Mouse (Mus musculus) heart, embryonic 13.5 days (tissue): ENCODE measurements around the gene Ulk4. TPM values are rescaled to one million over a fixed set of nuclear protein-coding genes. Genes with fewer than 3 reads are reported as not detected.

Experiments used
- ATAC-seq: fragments of 200-750 bp; cut with Nextera tagmentation; 2 replicates; pipeline ENCODE4 v1.8.0; 2017; ENCODE audit warnings: moderate TSS enrichment; ENCODE audit not compliant: insufficient number of reproducible peaks, low FRiP score, low TSS enrichment; ENCODE audit errors: extremely low read depth
- H3K27ac ChIP-seq: fragments of 300-500 bp; sonication (generic); replicated peaks from 2 replicates; pipeline ENCODE4 v1.5.1; 2015; ENCODE audit warnings: moderate library complexity, mild to moderate bottlenecking, inconsistent platforms
- H3K27me3 ChIP-seq: fragments of 300-500 bp; sonication (generic); replicated peaks from 2 replicates; pipeline ENCODE4 v1.6.1; 2015; ENCODE audit warnings: mild to moderate bottlenecking, inconsistent platforms
- H3K36me3 ChIP-seq: fragments of 300-500 bp; sonication (generic); 2 replicates; pipeline ENCODE4 v1.6.1; 2015; ENCODE audit warnings: mild to moderate bottlenecking, inconsistent platforms
- H3K4me1 ChIP-seq: fragments of 300-500 bp; sonication (generic); 2 replicates; pipeline ENCODE4 v1.6.1; 2015; ENCODE audit warnings: inconsistent platforms
- H3K4me2 ChIP-seq: fragments of 300-500 bp; sonication (generic); 2 replicates; pipeline ENCODE4 v1.6.1; 2015; ENCODE audit warnings: inconsistent platforms, mild to moderate bottlenecking, moderate library complexity
- H3K4me3 ChIP-seq: fragments of 300-500 bp; sonication (generic); 2 replicates; pipeline ENCODE4 v1.5.1; 2015; ENCODE audit warnings: moderate library complexity, mild to moderate bottlenecking, inconsistent platforms
- H3K9ac ChIP-seq: fragments of 300-500 bp; sonication (generic); 2 replicates; pipeline ENCODE4 v1.6.1; 2015; ENCODE audit warnings: inconsistent platforms, mild to moderate bottlenecking, moderate library complexity
- H3K9me3 ChIP-seq: fragments of 300-500 bp; sonication (generic); 2 replicates; pipeline ENCODE4 v1.6.1; 2016; ENCODE audit warnings: inconsistent platforms
- WGBS: fragments of 180-500 bp; shearing (Covaris S2); methylation state at CpG from one replicate; pipeline ENCODE4 v1.1.7; 2015; ENCODE audit warnings: mixed read lengths; 5-methylcytosine and 5-hydroxymethylcytosine counted together
- polyA plus RNA-seq: library from polyadenylated mRNA; unstranded; fragments of >200 nt; fragmentation: Nextera tagmentation; extraction: Ambion mirVana; gene quantifications from 2 replicates; pipeline ENCODE4 v1.2.1, GENCODE M21; 2015

Gene Ulk4
- polyA plus RNA-seq, 1 experiment from 2014 or later, result 95.9 TPM

DNA sequence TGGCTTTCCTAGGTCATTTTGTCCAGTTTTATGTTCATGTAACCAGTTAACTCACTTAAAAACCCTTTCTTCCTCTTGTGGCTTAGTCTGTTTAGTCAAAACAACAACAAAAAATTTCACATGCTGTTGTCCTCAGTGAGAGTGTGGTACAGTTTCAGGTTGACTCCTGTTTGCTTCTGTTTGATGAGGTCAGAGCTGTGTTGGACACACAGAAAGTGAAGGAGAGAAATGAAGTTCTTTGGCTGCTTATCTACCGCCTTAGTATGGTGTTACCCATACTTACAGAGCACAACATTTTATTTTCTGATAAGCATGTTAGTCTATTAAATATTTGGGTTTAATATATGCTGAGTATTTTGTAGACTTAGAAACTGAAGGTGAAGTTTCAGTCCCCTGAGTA lies 333.2 kb downstream of the Ulk4 start:
- Histone ChIP-seq H3K27me3 (no peaks in the 10 kb centered on the region), H3K4me3 (no peak overlapping the region), H3K9me3 (no peaks in the 10 kb centered on the region), H3K27ac (no peak overlapping the region), H3K9ac (no peak overlapping the region), H3K4me2 (no peak overlapping the region), H3K4me1 (peaks cover 95% of the 10 kb centered on the region), H3K36me3 (peaks cover 40% of the 10 kb centered on the region)
- WGBS, result 81% methylated on average over 1 of the region's 1 CpGs
- ATAC-seq, result no peak

DNA sequence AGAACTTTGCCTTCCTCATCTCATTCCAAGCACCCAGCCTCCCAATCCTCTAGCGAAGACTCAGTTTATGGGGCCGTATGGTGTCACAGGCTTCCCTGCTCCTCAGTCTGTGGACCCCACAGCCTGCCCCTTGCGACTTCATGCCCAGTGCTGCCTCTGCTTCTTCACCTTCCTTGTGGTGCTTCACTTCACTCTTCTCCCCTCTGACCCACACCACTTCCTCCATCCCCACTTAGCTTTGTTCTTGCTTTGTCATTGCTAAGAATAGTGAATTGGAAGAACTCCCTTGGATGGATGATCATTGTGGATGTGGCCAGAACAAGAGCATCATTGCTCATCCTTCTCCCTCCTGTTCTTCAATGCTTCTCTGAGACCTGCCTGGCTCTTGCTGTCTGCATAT lies 336.1 kb downstream of the Ulk4 start:
- Histone ChIP-seq H3K4me3 (no peak overlapping the region), H3K4me2 (no peak overlapping the region), H3K36me3 (peaks cover 50% of the 10 kb centered on the region), H3K4me1 (peaks cover 99% of the 10 kb centered on the region), H3K27ac (no peak overlapping the region), H3K9ac (no peak overlapping the region), H3K27me3 (no peaks in the 10 kb centered on the region), H3K9me3 (no peaks in the 10 kb centered on the region)
- ATAC-seq, result no peak
- WGBS, result 90% methylated on average over 3 of the region's 3 CpGs

DNA sequence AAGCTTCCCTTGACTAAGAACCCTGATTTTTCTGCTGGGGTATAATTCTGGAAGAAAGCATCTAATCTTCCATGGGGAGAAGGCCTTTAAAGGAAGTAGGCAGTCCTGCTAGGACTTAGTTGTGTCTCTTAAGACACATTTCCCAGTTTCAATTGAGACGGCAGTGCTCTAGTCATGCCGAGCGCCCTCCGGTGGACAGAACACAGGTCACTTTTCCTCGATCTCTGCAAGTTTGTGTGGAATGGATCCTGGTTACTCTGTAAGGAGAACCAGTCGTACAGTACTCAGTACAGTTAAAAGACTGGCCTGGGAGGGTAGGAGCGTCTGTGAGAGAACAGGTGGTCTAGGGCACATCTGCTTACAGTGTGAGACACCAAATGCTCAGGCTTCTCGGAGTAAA lies 340.6 kb downstream of the Ulk4 start:
- H3K4me2 ChIP-seq, result peak overlapping the region; percentile 98
- H3K36me3 ChIP-seq, result peaks cover 27% of the 10 kb centered on the region
- peaks cover 69% of the 10 kb centered on the region for H3K4me1 ChIP-seq
- H3K9ac ChIP-seq, result peak overlapping the region; percentile 99
- no peaks in the 10 kb centered on the region for H3K9me3 ChIP-seq
- WGBS, result 23% methylated on average over 8 of the region's 8 CpGs
- no peak for ATAC-seq
- H3K27me3 ChIP-seq, result no peaks in the 10 kb centered on the region
- no peak overlapping the region; the same call in 1 of the 2 replicates for H3K27ac ChIP-seq
- H3K4me3 ChIP-seq, result peak overlapping the region; percentile 98

DNA sequence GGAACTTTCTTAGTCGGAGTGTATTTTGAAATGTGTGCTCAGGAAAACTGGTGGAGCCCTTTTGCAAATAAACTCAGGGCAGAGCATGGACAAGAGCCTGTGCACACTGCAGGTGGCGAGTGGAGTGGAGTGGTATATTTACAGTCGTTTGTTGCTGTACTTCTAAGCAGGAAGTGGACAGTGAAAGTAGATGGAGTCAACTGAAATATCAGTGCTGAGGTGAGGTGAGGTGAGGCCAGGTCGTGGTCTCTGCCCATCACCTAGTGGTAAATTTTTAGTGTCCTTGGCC lies 341.4 kb downstream of the Ulk4 start:
- ATAC-seq, result no peak
- H3K9ac ChIP-seq, result peak overlapping the region; percentile 99
- WGBS, result 10% methylated on average over 4 of the region's 4 CpGs
- H3K27ac ChIP-seq, result peak overlapping the region; percentile 95
- no peaks in the 10 kb centered on the region for H3K27me3 ChIP-seq
- no peaks in the 10 kb centered on the region for H3K9me3 ChIP-seq
- peak overlapping the region; percentile 98 for H3K4me3 ChIP-seq
- H3K4me2 ChIP-seq, result peak overlapping the region; percentile 98
- peaks cover 20% of the 10 kb centered on the region for H3K36me3 ChIP-seq
- H3K4me1 ChIP-seq, result peaks cover 62% of the 10 kb centered on the region

DNA sequence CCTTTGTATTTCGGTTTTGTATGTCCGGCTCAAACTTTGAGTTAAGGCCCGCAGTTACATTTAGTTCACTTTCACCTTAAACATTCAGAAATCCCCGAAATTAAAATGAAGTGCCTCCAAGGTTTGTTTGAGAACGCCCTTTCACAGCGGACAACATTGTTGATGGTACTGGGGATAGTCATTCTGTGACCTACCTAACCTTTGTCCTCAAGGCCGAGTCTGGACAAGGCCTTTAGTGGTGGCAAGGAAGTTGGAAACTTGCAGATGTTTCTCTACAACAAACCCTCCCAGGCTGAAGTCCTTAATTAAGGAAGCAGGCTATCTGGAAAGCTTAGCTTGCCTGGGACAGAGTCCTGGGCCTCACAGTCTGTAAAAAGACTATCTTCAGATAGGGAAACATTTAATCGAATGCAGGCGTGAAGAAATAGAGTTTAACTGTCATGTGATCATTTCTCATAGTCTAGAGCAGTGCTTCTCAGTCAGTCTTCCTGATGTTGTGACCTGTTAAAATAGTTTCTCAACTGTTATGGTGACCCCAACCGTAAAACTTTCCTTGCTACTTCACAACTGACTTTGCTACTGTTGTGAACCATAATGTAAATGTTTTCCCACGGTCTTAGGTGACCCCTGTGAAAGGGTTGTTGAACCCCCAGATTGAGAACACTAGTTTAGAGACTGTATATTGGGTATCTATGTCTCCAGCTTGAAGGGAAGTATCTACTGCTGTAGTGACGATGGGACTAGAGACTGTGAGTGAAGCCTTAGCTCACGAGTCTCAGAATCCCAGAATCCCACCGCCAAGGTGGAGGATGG lies 342.0 kb downstream of the Ulk4 start:
- peak overlapping the region; percentile 99 for H3K9ac ChIP-seq
- H3K4me1 ChIP-seq, result peaks cover 59% of the 10 kb centered on the region
- H3K27me3 ChIP-seq, result no peaks in the 10 kb centered on the region
- H3K36me3 ChIP-seq, result peaks cover 14% of the 10 kb centered on the region
- H3K27ac ChIP-seq, result peak overlapping the region; percentile 95
- no peak for ATAC-seq
- 7% methylated on average over 14 of the region's 14 CpGs for whole genome bisulfite sequencing
- H3K4me2 ChIP-seq, result peak overlapping the region; percentile 98
- H3K9me3 ChIP-seq, result no peaks in the 10 kb centered on the region
- peak overlapping the region; percentile 98 for H3K4me3 ChIP-seq

DNA sequence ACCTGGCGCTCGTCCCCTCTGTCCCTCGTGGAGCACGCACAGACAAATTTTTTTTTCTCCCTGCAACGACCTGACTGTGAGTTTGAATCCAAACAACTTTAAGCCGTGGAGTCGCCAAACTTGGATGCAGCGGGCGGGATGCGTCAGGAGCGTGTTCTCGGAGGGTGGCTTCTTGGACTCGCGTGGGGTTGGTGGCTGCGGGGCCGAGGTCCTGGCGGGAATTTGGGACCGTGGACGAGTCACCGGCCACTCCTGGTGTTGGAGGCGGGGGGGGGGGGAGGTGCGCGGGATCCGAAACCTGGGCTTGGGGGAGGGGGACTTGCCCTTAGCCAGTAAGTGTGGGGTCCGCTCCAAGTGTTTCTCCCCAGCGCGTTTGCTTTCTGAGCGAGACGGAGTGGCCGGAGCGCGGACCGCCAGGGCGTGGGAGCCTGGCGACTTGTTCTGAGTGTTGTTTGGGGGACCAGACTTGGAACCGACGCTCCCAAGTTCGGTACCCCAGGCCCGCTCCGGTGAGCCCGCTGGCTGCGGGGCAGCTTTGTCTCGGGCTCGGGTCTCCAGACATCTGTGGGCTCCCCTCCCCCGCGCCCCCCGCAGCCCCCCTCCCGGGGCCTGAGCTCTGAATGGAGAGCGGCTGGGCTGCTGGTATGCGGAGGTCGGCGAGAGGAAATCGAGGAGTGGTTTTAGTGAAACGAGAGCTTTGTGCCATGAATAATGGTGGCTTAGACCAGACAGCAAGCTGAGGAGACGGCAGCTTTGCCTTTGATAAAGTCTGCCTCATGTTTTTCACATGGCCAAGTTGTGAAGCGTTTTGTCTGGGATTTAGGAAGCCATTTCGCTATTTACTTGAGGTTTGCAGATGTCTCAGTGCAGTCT lies 342.9 kb downstream of the Ulk4 start:
- H3K4me2 ChIP-seq, result peak overlapping the region; percentile 98
- peak overlapping the region; percentile 98 for H3K4me3 ChIP-seq
- H3K27me3 ChIP-seq, result no peaks in the 10 kb centered on the region
- peak; percentile 11; the same call in 1 of the 2 replicates for ATAC-seq
- peaks cover 10% of the 10 kb centered on the region for H3K36me3 ChIP-seq
- no peaks in the 10 kb centered on the region for H3K9me3 ChIP-seq
- under 1% methylated on average over 57 of the region's 57 CpGs for WGBS
- peaks cover 50% of the 10 kb centered on the region for H3K4me1 ChIP-seq
- H3K9ac ChIP-seq, result peak overlapping the region; percentile 99
- peak overlapping the region; percentile 95 for H3K27ac ChIP-seq

DNA sequence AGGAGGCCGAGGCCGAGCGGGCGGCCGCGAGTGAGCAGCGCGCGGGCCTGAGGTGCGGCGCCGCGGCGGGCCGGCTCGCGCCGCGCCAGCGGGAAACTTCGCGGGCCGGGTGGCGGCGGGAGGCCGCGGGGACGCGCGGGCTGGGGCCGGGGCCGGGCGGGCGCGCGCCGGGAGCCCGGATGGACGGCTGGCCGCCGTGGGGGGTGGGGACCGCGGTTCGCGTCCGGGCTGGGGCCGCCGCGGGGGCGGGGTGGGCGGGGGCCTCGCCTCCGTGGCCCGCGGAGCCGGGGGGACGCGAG lies 343.5 kb downstream of the Ulk4 start:
- ATAC-seq, result peak; percentile 55
- H3K27ac ChIP-seq, result peak overlapping the region; percentile 95
- WGBS, result 2% methylated on average over 10 of the region's 58 CpGs
- H3K9me3 ChIP-seq, result no peaks in the 10 kb centered on the region
- H3K9ac ChIP-seq, result peak overlapping the region; percentile 99
- H3K4me2 ChIP-seq, result peak overlapping the region; percentile 98
- no peaks in the 10 kb centered on the region for H3K27me3 ChIP-seq
- peak overlapping the region; percentile 98 for H3K4me3 ChIP-seq
- H3K4me1 ChIP-seq, result peaks cover 44% of the 10 kb centered on the region
- H3K36me3 ChIP-seq, result peaks cover 10% of the 10 kb centered on the region

DNA sequence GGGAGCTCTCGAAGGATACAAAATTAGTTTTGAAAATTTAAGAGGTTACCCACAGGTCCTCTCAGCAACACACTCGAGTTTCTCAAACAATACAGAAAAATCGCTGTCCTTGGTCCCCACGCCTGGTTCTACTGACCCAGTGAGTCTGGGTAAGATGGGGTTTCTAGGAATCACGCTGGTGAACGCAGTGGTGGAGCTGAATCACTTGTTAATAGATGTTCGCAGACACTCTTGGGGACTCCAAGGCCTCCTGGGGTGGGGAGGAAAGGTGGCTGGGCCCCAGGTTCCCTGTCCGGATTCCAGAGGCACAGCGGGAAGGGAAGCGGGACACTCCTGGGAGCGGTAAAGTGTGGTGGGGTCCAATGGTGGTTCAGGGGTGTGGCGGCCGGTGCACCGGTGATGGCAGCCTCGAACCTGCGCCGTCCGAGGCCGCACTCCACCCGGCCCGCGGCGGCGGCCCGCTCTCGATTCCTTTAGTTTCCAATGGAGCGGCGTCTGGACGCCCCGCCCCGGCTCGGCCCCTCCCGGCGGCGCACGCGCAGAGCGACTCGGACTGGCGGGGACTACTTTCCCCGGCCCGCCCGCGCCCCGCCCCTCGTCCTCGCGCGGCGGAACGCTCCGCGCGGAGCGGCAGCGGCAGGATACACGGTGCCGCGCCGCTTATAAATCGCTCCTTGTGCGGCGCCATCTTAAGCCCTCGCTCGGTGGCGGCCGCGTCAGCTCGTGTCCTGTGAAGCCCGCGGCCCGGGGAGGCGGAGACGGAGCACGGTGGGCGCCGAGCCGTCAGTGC lies 344.0 kb downstream of the Ulk4 start:
- ATAC-seq, result peak; percentile 81
- Histone ChIP-seq H3K4me3 (peak overlapping the region; percentile 98), H3K9me3 (no peaks in the 10 kb centered on the region), H3K27me3 (no peaks in the 10 kb centered on the region), H3K9ac (peak overlapping the region; percentile 99), H3K4me1 (peaks cover 39% of the 10 kb centered on the region), H3K36me3 (peaks cover 5% of the 10 kb centered on the region), H3K4me2 (peak overlapping the region; percentile 98), H3K27ac (peak overlapping the region; percentile 95)
- 5% methylated on average over 78 of the region's 78 CpGs for WGBS

DNA sequence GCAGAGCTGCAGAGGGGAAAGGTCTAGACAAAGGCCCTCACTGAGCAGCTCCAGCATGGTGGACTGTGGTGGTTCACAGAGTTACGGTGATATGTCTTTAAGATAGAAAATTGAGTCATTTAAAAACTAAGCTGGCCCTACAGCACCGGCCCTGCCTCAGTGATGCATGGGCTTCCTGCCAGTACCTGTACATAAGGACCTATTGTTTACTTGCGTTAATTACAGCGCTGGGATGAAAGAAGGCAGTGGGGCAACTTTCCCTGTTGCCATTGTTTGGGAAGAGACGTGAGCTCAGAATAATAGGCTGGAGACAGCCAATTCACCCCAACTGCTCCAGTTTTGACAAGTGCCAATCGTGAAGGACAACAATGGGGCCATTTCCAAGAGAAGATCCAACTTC lies 344.6 kb downstream of the Ulk4 start:
- Histone ChIP-seq H3K4me1 (peaks cover 33% of the 10 kb centered on the region), H3K36me3 (0 out of 2 replicates have a peak, but pooled peaks cover under 1% of the 10 kb centered on the region), H3K4me3 (no peak overlapping the region), H3K9ac (no peak overlapping the region), H3K27ac (peak overlapping the region; percentile 53), H3K4me2 (no peak overlapping the region), H3K27me3 (no peaks in the 10 kb centered on the region), H3K9me3 (no peaks in the 10 kb centered on the region)
- 71% methylated on average over 6 of the region's 6 CpGs for WGBS
- ATAC-seq, result no peak

DNA sequence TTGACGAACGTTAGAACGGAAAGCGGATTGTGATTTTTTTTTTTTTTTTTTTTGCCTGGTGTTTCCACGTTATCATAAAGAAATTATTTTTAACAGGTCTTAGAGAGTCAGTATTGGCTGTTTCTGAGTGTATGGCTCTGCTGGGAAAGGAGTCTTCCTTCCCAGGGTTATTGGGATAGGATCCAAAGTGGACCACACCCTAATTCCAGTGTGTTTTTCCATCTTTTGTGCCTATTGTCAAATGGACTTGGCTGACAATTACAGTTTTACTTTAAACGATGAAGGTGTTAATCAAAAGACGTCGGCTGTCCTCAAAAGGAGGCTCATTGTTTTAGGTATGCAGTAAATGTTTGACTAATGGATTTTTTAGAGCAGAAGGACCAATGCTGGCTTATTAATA lies 346.2 kb downstream of the Ulk4 start:
- peaks cover 21% of the 10 kb centered on the region for H3K4me1 ChIP-seq
- H3K4me2 ChIP-seq, result no peak overlapping the region
- 54% methylated on average over 8 of the region's 8 CpGs for WGBS
- no peak overlapping the region for H3K27ac ChIP-seq
- no peaks in the 10 kb centered on the region for H3K9me3 ChIP-seq
- ATAC-seq, result no peak
- H3K27me3 ChIP-seq, result no peaks in the 10 kb centered on the region
- no peak overlapping the region for H3K9ac ChIP-seq
- no peak overlapping the region for H3K4me3 ChIP-seq
- no peaks in the 10 kb centered on the region for H3K36me3 ChIP-seq

DNA sequence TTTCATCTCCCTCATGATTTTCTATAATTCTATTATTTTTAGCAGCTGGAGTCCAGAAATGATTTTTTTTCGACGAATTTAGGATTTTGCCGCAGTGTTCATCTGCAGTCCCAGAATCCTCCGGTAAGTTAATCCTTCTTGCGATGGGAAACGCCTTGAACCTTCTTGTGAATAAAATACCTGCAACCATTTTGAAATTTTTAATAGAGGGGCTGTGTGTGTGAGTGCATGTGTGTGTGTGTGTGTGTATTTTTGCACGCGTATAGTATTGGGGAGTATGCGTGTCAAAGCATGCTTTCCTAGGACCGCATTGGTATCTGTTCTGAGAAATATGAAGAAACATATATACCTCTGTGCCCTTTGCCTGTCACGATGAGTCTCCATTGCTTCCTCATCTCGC lies 347.0 kb downstream of the Ulk4 start:
- Histone ChIP-seq H3K36me3 (no peaks in the 10 kb centered on the region), H3K4me2 (no peak overlapping the region), H3K27me3 (no peaks in the 10 kb centered on the region), H3K9ac (no peak overlapping the region), H3K27ac (no peak overlapping the region), H3K9me3 (no peaks in the 10 kb centered on the region), H3K4me3 (no peak overlapping the region), H3K4me1 (peaks cover 13% of the 10 kb centered on the region)
- no peak for ATAC-seq
- WGBS, result 92% methylated on average over 12 of the region's 12 CpGs
